Comparison of ENCODE assay signal across 2 mouse cellular contexts in genomic region chr6:124478874-124479572, GRCm38 (mm10).
TF ChIP-seq lines count a peak whose summit lies in the region.

No protein-coding gene starts in this region.

TF ChIP-seq in CH12.LX, 34 proteins besides CTCF, POLR2A, EP300 and RAD21:
- TF ChIP-seq POLR2AphosphoS2 (IDR thresholded peaks at IDR 0.05; ENCODE audit: low read depth, low read length): peak; percentile 91
- no peak for TF ChIP-seq RCOR1 (conservative IDR thresholded peaks at IDR 0.05; ENCODE audit: low read depth, low read length)
- TF ChIP-seq MAX (IDR thresholded peaks at IDR 0.05; ENCODE audit: low read length): no peak
- peak; percentile 10; the same call in 1 of the 2 replicates for TF ChIP-seq ZMIZ1 (IDR thresholded peaks at IDR 0.05; ENCODE audit: low read depth, low read length)
- TF ChIP-seq MYC (IDR thresholded peaks at IDR 0.05; ENCODE audit: low read depth, low read length): 0 out of 2 replicates have a peak, but pooled peaks have one; percentile 32

TF ChIP-seq in ES-E14, 5 proteins besides CTCF, POLR2A, EP300 and RAD21:
- no peak for TF ChIP-seq ZC3H11A (IDR thresholded peaks at IDR 0.05; ENCODE audit: borderline replicate concordance, low read depth, low read length)
- no peak for TF ChIP-seq ZNF384 (IDR thresholded peaks at IDR 0.05; ENCODE audit: low read depth, low read length)
- TF ChIP-seq HCFC1 (IDR thresholded peaks at IDR 0.05; ENCODE audit: borderline replicate concordance, insufficient read depth, low read length): no peak
- no peak for TF ChIP-seq MAFK (IDR thresholded peaks at IDR 0.05; ENCODE audit: insufficient read depth, low read depth, low read length)
- no peak for TF ChIP-seq CHD2 (IDR thresholded peaks at IDR 0.05; ENCODE audit: low read depth, low read length)
